Mouse (Mus musculus) MEL (cell line): ENCODE data around the gene Cers5. TPM values are rescaled to one million over a fixed set of nuclear protein-coding genes. Genes with fewer than 3 reads are reported as not detected.

ENCODE experiments used
- DNase-seq: peaks from one replicate; pipeline ENCODE4 v3.0.0; 2011; ENCODE audit warnings: low read depth, low spot score
- H3K27ac ChIP-seq: 2 replicates; pipeline ENCODE4 v1.5.1; 2012; ENCODE audit warnings: low read depth, mild to moderate bottlenecking, control low read depth, low read length, moderate library complexity; ENCODE audit not compliant: control insufficient read depth
- H3K27me3 ChIP-seq, 2 experiments: fragments of 150-350 bp in 1 of 2; sonication (generic) in 1 of 2; 2 replicates each; pipeline ENCODE4 v1.6.1; 2012; ENCODE audit warnings: low read length in 2 of 2, mild to moderate bottlenecking in 2 of 2, improper control_type of control experiment in 1 of 2, moderate library complexity in 1 of 2; ENCODE audit not compliant: insufficient read depth in 2 of 2, control insufficient read depth in 1 of 2
- H3K36me3 ChIP-seq, 2 experiments: 2 replicates each; pipeline ENCODE4 v1.6.1; 2012 to 2014; ENCODE audit warnings: low read length in 2 of 2, improper control_type of control experiment in 1 of 2, inconsistent platforms in 1 of 2, mild to moderate bottlenecking in 1 of 2; ENCODE audit not compliant: insufficient read depth in 2 of 2, control insufficient read depth in 1 of 2
- H3K4me1 ChIP-seq, 2 experiments: fragments of 150-350 bp in 1 of 2; sonication (generic) in 1 of 2; 2 replicates each; pipeline ENCODE4 v1.6.1; 2012; ENCODE audit warnings: low read length in 2 of 2, improper control_type of control experiment in 1 of 2, mild to moderate bottlenecking in 1 of 2; ENCODE audit not compliant: insufficient read depth in 2 of 2, control insufficient read depth in 1 of 2
- H3K4me3 ChIP-seq, 2 experiments: fragments of 150-350 bp in 1 of 2; sonication (generic) in 1 of 2; 2 replicates each; pipeline ENCODE4 v1.5.1; 2012; ENCODE audit warnings: low read depth in 2 of 2, low read length in 2 of 2, mild to moderate bottlenecking in 2 of 2, moderate library complexity in 2 of 2, control low read depth in 1 of 2, improper control_type of control experiment in 1 of 2; ENCODE audit not compliant: control insufficient read depth in 1 of 2, insufficient read depth in 1 of 2
- H3K79me2 ChIP-seq: 2 replicates; pipeline ENCODE4 v1.6.1; 2012; ENCODE audit warnings: mild to moderate bottlenecking, low read length, moderate library complexity; ENCODE audit not compliant: control insufficient read depth, poor library complexity, insufficient read depth
- H3K9ac ChIP-seq: 2 replicates; pipeline ENCODE4 v1.6.1; 2012; ENCODE audit warnings: low read depth, mild to moderate bottlenecking, control low read depth, low read length, moderate library complexity; ENCODE audit not compliant: control insufficient read depth, poor library complexity, severe bottlenecking
- H3K9me3 ChIP-seq: fragments of 150-350 bp; sonication (generic); replicated peaks from 2 replicates; pipeline ENCODE4 v1.6.1; 2012; ENCODE audit warnings: mild to moderate bottlenecking, low read length, improper control_type of control experiment, moderate library complexity; ENCODE audit not compliant: insufficient read depth
- BHLHE40 ChIP-seq: IDR thresholded peaks from 2 replicates; pipeline ENCODE4 v1.6.1; 2012; ENCODE audit warnings: low read depth, mild to moderate bottlenecking, inconsistent platforms, low read length, improper control_type of control experiment, borderline replicate concordance
- CHD1 ChIP-seq: IDR thresholded peaks from 2 replicates; pipeline ENCODE4 v1.6.1; 2012; ENCODE audit warnings: low read depth, mild to moderate bottlenecking, inconsistent platforms, low read length, improper control_type of control experiment
- CTCF ChIP-seq, 3 experiments: IDR thresholded peaks in 2 of 3; conservative IDR thresholded peaks in 1 of 3; 2 replicates each; pipeline ENCODE4 v1.5.1; 2011 to 2012; ENCODE audit warnings: low read length in 3 of 3, low read depth in 2 of 3, mild to moderate bottlenecking in 2 of 3, improper control_type of control experiment in 1 of 3, inconsistent platforms in 1 of 3, mixed read lengths in 1 of 3, moderate library complexity in 1 of 3; ENCODE audit not compliant: control insufficient read depth in 1 of 3, insufficient read depth in 1 of 3, poor library complexity in 1 of 3, severe bottlenecking in 1 of 3
- ELF1 ChIP-seq: IDR thresholded peaks from 2 replicates; pipeline ENCODE4 v1.6.1; 2014; ENCODE audit warnings: low read depth, mild to moderate bottlenecking, inconsistent platforms, low read length, improper control_type of control experiment, moderate library complexity
- EP300 ChIP-seq, 2 experiments: IDR thresholded peaks; 2 replicates each; pipeline ENCODE4 v1.6.1; 2011; ENCODE audit warnings: improper control_type of control experiment in 2 of 2, low read length in 2 of 2, low read depth in 1 of 2, mild to moderate bottlenecking in 1 of 2
- ETS1 ChIP-seq: IDR thresholded peaks from 2 replicates; pipeline ENCODE4 v1.6.1; 2012; ENCODE audit warnings: low read depth, mild to moderate bottlenecking, inconsistent platforms, low read length, improper control_type of control experiment, moderate library complexity
- JUND ChIP-seq: IDR thresholded peaks from 2 replicates; pipeline ENCODE4 v1.6.1; 2011; ENCODE audit warnings: low read depth, mild to moderate bottlenecking, improper control_type of control experiment, low read length
- KAT2A ChIP-seq: conservative IDR thresholded peaks from 2 replicates; pipeline ENCODE4 v1.6.1; 2012; ENCODE audit warnings: low read depth, low read length, improper control_type of control experiment, inconsistent platforms
- MAFK ChIP-seq: IDR thresholded peaks from 2 replicates; pipeline ENCODE4 v1.6.1; 2011; ENCODE audit warnings: low read depth, mild to moderate bottlenecking, low read length, improper control_type of control experiment, borderline replicate concordance
- MAX ChIP-seq: IDR thresholded peaks from 2 replicates; pipeline ENCODE4 v1.6.1; 2011; ENCODE audit warnings: low read length, improper control_type of control experiment
- MYB ChIP-seq: IDR thresholded peaks from 2 replicates; pipeline ENCODE4 v1.6.1; 2011; ENCODE audit warnings: mild to moderate bottlenecking, low read depth, low read length, improper control_type of control experiment
- MYC ChIP-seq: IDR thresholded peaks from 2 replicates; pipeline ENCODE4 v1.6.1; 2011; ENCODE audit warnings: low read depth, mild to moderate bottlenecking, low read length, improper control_type of control experiment, moderate library complexity
- NELFE ChIP-seq: IDR thresholded peaks from 2 replicates; pipeline ENCODE4 v1.6.1; 2011; ENCODE audit warnings: low read depth, low read length, improper control_type of control experiment
- NRF1 ChIP-seq: IDR thresholded peaks from 2 replicates; pipeline ENCODE4 v1.6.1; 2014; ENCODE audit warnings: low read depth, mild to moderate bottlenecking, inconsistent platforms, low read length, improper control_type of control experiment, moderate library complexity; ENCODE audit not compliant: poor library complexity, insufficient read depth, severe bottlenecking
- POLR2A ChIP-seq, 2 experiments: IDR thresholded peaks; 2 replicates each; pipeline ENCODE4 v1.6.1; 2011 to 2012; ENCODE audit warnings: low read length in 2 of 2, mild to moderate bottlenecking in 2 of 2, control low read depth in 1 of 2, improper control_type of control experiment in 1 of 2, low read depth in 1 of 2, moderate library complexity in 1 of 2; ENCODE audit not compliant: control insufficient read depth in 1 of 2, insufficient read depth in 1 of 2, poor library complexity in 1 of 2
- RCOR1 ChIP-seq: IDR thresholded peaks from 2 replicates; pipeline ENCODE4 v1.6.1; 2012; ENCODE audit warnings: low read depth, mild to moderate bottlenecking, inconsistent platforms, low read length, improper control_type of control experiment
- TAL1 ChIP-seq: IDR thresholded peaks from 2 replicates; pipeline ENCODE4 v1.6.1; 2012; ENCODE audit warnings: mild to moderate bottlenecking, inconsistent platforms, low read length, moderate library complexity, mixed read lengths
- ZC3H11A ChIP-seq: IDR thresholded peaks from 2 replicates; pipeline ENCODE4 v1.6.1; 2012; ENCODE audit warnings: low read depth, mild to moderate bottlenecking, inconsistent platforms, low read length, improper control_type of control experiment
- ZMIZ1 ChIP-seq: IDR thresholded peaks from 2 replicates; pipeline ENCODE4 v1.6.1; 2012; ENCODE audit warnings: low read depth, mild to moderate bottlenecking, inconsistent platforms, low read length, improper control_type of control experiment, moderate library complexity
- ZNF384 ChIP-seq: IDR thresholded peaks from 2 replicates; pipeline ENCODE4 v1.6.1; 2012; ENCODE audit warnings: low read depth, mild to moderate bottlenecking, inconsistent platforms, low read length, improper control_type of control experiment
- polyA plus RNA-seq, 2 experiments: library from polyadenylated mRNA; stranded (reverse) in 1 of 2; unstranded in 1 of 2; fragments of >175 nt in 1 of 2; fragments of >200 nt in 1 of 2; gene quantifications; 2 replicates each; pipeline versions ENCODE4 v1.2.1 to v1.2.4; 2012; ENCODE audit warnings: low replicate concordance in 2 of 2, low read depth in 1 of 2; ENCODE audit not compliant: insufficient read length in 2 of 2, insufficient read depth in 1 of 2, missing spikeins in 1 of 2
- total RNA-seq: library from RNA; depleted of rRNA; stranded (reverse); fragments of 300-350 nt; gene quantifications from 2 replicates; pipeline ENCODE4 v1.2.3, GENCODE M21; 2012

Cers5 gene
- total and polyA plus RNA-seq, 3 experiments: 21.8 to 43.5 TPM; not detected in 1

- DNase-seq: no peak
- Histone ChIP-seq H3K4me3 (no peak overlapping the region; a peak in 1 of 4 replicates), H3K27me3 (no peaks in the 10 kb centered on the region), H3K9me3 (no peaks in the 10 kb centered on the region), H3K79me2 (no peaks in the 10 kb centered on the region), H3K9ac (no peak overlapping the region), H3K27ac (no peak overlapping the region), H3K4me1 (0 out of 4 replicates have a peak, but pooled peaks cover 0 to 5% of the 10 kb centered on the region in 2 experiments), H3K36me3 (no peaks in the 10 kb centered on the region)
- TF ChIP-seq ZC3H11A (no peak), POLR2A (IDR thresholded peaks at IDR 0.05; ENCODE audit: control insufficient read depth in 1 of 2, insufficient read depth in 1 of 2, low read depth in 1 of 2, low read length in 2 of 2, poor library complexity in 1 of 2) (no peak), CTCF (IDR thresholded peaks at IDR 0.05 in 2 of 3, conservative IDR thresholded peaks at IDR 0.05 in 1 of 3; ENCODE audit: control insufficient read depth in 1 of 3, insufficient read depth in 1 of 3, low read depth in 2 of 3, low read length in 3 of 3, poor library complexity in 1 of 3, severe bottlenecking in 1 of 3) (no peak), NRF1 (no peak)
Observed at GRCm38 (mm10) chr15:99819109-99819440, 46.4 kb upstream of the Cers5 start.

GRCm38 (mm10) chr15:99818321-99819108 lies 45.8 kb upstream of the Cers5 start:
- no peaks in the 10 kb centered on the region for H3K36me3 ChIP-seq
- TF ChIP-seq MAFK (no peak), JUND (no peak), ZMIZ1 (no peak), POLR2A (IDR thresholded peaks at IDR 0.05; ENCODE audit: control insufficient read depth in 1 of 2, insufficient read depth in 1 of 2, low read depth in 1 of 2, low read length in 2 of 2, poor library complexity in 1 of 2) (no peak), ZNF384 (no peak), MYC (no peak), KAT2A (no peak), EP300 (IDR thresholded peaks at IDR 0.05; ENCODE audit: low read depth in 1 of 2, low read length in 2 of 2) (no peak), MYB (no peak), CHD1 (no peak), TAL1 (no peak), ETS1 (no peak), MAX (no peak), ELF1 (no peak), RCOR1 (no peak), NELFE (no peak), BHLHE40 (no peak)
- H3K9me3 ChIP-seq: no peaks in the 10 kb centered on the region
- no peak overlapping the region for H3K4me3 ChIP-seq
- no peak for DNase-seq
- no peak overlapping the region for H3K9ac ChIP-seq
- 0 out of 4 replicates have a peak, but pooled peaks cover 0 to 5% of the 10 kb centered on the region in 2 experiments for H3K4me1 ChIP-seq
- no peaks in the 10 kb centered on the region for H3K79me2 ChIP-seq
- no peak overlapping the region for H3K27ac ChIP-seq
- H3K27me3 ChIP-seq: no peaks in the 10 kb centered on the region
